Mouse (Mus musculus) adrenal gland, adult 2 months (tissue): ENCODE results near the gene Btbd9. TPM values are rescaled to one million over a fixed set of nuclear protein-coding genes. Genes with fewer than 3 reads are reported as not detected.
"Not testable (repeated sequence)": the region's sequence is repeated elsewhere in the genome, so short reads cannot be mapped to it uniquely, and the experiment has no call there.

Experiments used
- DNase-seq: peaks from one replicate; pipeline ENCODE4 v3.0.0; 2021
- polyA plus RNA-seq: library from polyadenylated mRNA; depleted of rRNA; stranded (reverse); fragments of >200 nt; gene quantifications from 2 replicates; pipeline ENCODE4 v1.2.3, GENCODE M21; 2012
- total RNA-seq, 2 experiments: library from RNA; stranded (reverse); gene quantifications; 2 replicates each; pipeline ENCODE4 v1.2.3; 2021

Gene Btbd9
- total and polyA plus RNA-seq, 3 experiments = 16.5 to 48.5 (median 32.7) TPM

DNA sequence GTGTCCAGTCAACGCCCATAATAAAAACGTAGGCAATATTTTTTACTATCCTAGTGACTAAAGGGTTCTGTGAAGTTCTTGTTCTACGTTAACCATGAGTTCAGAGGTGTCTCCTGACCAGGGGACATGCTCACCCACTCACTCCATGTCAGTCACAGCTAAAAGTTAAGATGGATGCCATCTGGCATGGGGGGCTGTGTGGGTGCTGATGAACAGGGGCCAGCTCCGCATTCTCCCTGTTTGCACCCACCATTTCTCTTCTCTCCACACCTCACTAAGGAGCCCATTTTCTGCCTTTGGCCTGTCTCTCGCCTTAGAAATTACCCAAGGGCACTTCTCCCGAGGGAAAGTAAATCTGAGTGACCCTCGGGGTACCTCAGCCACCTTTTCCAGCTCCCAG, 63.8 kb downstream of the Btbd9 start:
- no peak for DNase-seq

DNA sequence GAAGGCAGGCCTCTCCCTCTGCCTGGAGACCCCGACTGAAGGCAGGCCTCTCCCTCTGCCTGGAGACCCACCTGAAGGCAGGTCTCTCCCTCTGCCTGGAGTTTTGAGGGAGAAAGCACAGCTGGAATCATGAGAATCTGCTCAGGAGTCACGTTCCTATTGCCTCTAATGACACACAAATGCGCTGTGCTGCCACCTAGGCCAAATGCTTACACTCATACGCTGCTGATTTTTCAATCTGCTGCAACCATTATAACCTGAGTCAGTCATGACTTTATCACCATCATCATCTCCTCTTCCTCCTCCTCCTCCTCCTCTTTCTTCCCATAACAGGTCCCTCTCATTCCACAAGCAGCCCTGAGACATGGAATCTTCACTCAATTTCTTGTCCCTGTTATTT, 64.3 kb downstream of the Btbd9 start:
- no peak for DNase-seq

DNA sequence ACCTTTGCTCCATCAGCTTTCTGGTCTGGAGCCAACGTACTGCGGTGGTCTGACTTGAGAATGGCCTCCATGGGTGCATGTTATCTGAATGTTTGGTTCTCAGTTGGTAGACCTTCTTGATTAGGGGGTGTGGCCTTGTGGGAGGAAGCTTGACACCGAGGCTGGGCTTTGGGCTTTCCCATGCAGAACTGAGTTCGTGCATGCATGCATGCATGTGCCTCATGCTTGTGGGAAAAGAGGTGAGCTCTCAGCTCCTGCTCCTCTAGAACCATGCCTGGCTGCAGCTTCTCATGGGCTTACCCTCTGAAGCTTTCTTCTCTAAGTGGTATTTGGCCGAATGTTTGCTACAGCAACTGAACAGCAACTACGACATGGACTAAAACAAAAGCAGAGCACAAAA, 64.9 kb downstream of the Btbd9 start:
- DNase-seq = no peak

DNA sequence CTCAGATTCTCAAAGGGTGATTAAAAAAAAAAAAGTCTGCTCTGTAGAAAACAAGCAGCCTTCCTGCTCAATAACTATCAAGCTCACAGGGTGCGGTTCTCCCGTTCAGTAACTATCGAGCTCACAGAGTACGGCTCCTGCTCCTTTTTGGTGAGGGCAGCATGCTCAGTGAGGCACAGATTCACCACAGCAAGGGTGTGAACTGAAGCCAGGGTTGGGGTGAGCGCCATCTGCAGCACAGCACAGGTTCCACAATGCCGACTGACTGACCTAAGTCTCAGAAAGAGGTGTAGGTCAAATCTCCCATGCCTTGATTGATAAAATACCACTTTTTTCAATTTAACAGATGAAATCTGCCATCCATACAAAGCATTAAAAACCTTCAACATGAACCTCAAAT, 66.1 kb downstream of the Btbd9 start:
- DNase-seq = no peak

DNA sequence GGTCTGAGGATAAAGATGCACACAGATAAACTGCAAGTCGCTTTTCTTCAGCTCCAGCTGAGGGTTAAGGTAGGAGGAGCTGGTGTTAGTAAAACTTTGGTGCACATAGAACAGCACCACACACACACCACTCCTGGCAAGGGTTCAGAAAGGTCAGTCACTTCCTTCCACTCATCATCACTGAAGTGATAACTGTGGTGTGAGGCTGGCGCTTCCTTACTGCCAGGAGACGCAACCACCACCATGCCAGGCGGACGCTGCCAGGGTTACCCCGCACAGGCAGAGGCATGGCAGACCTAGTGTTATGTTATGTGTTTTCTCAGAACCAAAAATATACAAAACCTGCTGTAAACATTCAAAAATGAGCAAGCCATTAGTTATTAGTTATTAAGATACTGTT, 66.6 kb downstream of the Btbd9 start:
- no peak for DNase-seq

DNA sequence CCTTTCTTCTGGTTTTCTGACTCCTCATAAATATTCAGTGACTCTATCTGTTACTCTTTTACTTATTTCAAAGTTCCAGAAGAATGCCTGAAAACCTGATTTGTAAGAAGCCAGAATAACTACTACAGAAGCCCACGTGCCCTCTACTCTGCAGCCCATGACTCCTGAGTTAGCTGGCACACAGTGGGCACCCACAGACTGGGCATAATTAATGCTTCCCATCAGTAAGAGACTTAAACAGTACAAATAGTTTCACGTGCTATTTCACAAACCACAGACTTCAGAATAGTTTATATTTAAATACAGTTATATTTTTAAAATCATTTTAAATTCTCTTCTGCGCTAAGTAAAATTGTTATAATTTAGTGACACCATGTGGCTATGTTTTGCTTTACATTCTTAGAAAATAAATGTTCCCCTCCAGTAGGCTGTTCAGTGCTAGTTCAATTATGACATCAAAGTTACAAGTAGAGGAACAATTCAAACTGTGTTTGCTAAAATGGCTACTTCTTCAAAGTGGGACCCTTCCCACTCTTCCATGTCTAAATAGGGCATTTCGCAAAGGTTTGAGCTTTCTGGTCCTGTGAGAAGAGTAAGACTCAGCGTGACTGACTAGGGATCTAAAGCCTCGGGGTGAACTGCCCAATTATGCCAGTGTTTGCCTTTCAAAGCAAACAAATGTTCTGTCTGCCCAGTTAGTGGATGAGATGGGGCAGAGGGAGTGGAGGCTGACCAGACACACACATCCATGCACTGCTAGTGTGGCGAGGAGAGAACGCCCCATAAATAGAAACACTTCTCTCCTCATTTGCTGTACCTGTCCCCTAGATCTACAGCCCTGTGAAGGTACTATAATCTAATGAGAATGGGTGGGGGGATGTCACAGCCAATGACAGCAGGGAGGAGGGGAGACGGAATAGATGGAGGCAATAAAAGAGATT, 68.4 kb downstream of the Btbd9 start:
- no peak for DNase-seq

DNA sequence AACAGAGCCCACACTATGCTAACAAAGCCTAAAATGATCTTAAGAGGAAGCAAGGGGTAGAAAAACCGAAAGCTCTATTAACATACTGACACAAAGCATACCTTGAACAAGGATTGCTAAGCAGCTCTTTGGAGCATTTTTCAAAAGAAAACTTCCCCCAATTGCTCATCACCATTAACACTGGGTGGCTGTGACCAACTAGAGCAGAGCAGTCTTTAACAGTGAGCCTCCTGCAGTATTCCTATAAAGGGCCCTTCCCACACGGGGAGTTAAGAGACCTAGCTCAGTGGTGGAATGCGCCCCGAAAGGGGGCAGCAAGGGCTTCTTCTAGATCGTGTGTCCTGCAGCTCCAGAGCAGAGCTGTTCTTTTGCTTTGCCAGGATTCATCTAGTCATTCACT, 69.4 kb downstream of the Btbd9 start:
- no peak for DNase-seq

DNA sequence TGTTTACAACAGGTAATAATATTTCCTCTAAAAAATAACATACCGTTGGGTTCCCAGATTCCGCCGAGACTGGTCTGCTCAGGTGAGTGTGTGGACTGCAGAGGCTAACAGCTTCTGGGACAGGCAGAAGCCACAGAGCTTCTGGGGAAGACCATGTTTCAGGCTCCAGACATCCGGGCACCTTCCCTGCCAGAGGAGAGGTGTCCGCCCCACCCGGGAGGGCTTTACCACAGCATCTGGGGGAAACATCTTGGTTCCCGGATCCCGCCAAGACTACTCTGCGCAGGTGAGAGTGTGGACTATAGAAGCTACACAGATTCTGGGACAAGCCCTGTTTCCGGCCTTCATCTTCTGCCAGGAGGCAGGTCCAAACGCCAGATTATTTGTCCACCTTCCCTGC, 76.7 kb downstream of the Btbd9 start:
- not testable (repeated sequence) for DNase-seq

DNA sequence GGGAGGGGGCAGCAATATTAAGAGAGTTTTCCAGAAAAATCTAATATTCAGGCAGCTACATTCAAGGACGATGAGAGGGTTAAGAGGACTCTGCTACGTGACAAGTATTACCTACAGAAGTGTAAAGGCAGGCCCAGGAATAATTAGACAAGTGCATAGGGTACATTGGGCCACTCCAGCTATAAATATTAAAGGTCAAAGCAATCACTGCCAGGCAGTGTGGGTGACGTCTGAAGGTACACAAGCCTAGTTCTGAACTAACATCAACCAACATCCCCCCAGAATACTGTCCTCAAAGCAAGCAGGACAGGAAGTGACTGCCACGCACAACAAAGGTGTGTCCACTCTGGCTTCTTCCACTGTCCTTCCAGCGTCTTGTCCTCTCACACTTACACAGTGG, 77.5 kb downstream of the Btbd9 start:
- DNase-seq = no peak

DNA sequence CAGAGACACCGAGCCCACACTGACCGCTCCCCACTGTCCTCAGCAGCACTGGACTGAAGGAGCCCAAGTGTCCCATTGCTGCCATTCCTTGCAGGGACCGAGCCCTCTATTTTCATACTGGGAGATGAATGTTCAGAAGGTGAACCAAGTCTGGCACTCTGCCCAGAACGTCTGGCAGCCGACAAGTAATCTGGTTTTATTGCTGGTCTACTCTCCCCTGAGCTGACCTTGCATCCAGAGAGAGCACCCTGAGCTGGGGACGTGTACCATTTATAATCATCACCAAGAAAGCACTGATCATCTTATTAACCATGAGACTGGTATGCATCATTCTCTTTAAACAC, 77.9 kb downstream of the Btbd9 start:
- DNase-seq = peak; percentile 58

DNA sequence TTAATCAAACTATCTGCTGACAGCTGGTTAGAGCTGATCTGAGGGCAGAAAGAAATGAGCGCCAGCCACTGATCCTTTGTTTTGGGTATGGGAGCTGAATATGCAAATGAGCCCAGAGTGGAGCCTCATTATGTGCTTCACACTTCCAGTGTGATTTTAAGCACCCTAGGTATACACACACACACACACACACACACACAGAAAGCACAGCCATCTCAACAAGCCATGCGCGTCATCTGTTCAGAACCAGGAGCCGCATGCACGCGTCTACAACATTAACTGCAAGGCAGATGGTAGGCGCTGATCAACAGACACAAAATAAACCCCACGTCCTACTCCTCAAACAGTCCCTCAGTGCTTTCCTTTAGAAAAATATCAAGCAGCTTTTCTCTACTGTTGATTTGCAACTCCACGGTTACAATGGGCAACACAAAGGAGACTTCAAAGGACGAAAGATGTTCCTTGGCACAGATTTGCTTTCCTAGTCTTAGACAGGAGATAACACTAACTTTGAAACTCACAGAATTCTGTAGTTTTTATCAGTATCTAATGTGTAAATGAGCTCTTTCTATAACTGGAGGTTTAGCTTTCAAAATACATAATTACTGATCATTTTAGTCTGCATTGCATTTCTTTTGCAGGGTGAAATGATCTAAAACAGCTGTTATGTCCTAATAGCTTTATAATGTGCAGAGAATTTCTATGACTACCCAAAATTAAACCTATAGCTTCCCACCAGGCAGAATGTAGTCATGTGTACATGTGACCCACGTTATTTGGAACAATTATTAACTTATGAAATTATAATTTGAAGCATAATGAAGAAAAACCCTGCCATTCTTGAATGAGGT, 78.5 kb downstream of the Btbd9 start:
- no peak for DNase-seq

DNA sequence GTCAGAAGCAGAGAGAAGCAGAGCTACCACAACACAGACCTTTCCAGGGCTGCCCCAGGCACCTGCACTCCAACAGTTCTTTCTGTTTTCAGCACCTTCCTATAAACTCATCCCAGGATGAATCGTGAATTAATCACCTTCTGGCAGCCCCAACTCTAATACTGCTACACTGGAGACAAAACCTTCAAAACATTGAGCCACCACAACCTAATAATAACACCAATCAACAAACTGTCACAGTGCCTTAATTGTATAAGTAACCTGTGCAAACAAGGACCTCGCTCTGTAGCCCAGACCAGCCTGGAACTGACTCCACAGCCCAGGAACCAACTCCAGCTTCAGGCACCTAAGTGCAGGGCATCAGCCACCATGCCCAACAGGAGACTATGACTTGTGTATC, 80.7 kb downstream of the Btbd9 start:
- DNase-seq = no peak

DNA sequence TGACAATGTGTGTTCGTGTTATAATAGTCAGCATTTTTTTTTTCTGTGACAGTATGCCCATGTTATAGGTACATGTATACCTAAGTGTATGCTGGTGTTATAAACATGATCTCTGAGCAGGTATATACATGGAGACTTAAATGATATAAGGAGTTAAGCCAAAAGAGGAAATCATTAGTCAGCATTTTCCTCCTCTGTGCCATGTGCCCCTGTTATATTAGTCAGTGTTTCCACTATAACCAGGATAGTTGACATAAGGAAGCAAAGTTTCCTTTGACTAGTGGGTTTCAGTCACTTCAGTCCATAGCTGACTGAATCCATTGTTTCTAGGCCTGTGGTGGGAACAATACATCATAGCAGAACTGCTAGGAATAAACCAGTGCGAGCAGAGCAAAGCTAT, 81.1 kb downstream of the Btbd9 start:
- DNase-seq = no peak

DNA sequence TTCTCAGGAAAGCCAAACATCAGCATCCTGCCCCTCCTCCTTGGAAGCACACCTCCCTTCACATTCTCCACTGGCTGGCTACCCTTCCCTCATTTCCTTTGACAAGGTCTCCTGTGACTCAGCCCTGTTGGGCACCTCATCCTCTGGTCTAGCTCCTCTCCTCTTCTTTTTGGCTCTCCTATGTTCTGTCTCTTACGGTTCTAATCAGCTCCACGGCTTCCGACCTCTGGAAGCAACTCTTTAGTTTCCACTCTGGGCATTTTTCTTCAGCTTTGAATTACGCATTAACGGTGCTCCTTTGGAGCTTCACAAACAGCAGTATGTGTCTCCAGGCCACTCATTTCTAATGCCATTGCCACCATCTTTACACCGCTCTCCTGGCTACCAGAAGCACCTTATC, 82.8 kb downstream of the Btbd9 start:
- DNase-seq = no peak

DNA sequence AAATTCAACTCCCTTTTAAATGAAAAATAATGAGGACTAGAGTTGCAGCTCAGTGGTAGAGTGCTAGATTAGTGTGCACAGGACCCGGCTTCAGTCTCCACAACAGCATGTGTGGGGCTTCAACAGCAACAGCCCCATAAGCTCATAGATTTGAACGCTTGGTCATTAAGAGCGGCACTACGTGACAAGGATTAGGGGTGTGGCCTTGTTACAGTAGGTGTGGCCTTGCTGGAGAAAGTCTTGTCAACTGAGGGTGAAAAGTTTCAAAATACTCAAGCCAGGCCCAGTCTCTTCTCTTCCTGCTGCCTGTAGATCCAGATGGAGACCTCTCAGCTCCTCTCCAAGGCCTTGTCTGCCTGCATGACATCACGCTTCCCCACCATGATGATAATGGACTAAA, 84.1 kb downstream of the Btbd9 start:
- DNase-seq = no peak

DNA sequence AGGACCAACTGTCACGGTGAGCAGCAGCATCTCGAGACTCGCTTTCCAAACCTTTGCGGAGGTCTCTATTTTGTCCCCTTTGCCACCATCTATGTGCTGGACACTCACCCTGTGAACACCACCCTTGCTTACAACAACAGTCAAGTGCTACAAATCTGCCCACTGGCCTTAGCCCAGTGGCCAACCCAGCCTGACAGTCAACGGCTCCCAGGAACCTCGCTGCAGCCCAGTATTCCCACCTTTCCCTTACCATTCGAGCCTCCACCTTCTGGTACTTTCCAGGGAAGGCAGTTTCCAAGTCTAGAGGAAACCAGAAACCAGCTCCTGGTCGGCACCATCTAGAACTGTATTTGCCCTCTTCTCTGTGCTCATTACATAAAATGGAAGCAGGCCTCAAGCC, 84.7 kb downstream of the Btbd9 start:
- DNase-seq = no peak

DNA sequence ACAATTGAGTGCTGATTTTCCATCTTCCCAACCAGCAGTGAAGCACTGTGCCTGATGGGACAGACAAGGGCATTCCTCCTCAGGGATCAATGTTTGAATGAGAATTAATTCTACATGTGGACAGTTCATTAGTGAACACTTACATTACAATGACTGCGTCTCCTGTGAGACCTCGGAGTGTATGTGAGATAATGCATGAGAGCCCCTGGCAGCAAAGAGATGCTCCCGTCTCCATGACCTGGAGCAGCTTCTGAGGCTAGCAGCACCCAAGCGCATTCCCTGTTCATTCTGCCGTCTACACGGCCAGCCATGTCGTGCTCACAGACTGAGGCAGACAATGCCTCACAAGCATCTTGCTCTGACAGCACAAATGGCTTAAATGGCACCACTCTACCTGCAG, 85.7 kb downstream of the Btbd9 start:
- no peak for DNase-seq

DNA sequence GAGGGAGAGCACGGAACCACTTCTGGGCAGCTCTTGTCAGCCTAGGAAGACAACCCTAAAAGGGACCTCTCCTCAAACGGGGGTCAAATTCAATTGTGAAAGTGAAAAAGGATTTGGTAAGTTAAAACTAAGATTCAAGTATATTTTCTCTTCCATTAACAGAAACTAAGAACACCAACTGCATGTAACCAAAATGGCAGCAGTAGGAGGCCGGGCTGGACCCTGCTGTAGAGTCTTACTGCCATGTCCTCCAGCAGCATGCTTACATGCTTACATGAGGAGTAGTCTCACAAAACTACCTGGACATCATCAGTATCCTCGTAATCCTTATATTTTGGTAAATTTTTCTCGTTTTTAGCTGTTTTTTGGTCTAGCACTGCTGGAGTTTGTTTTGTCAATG, 86.2 kb downstream of the Btbd9 start:
- DNase-seq = no peak

DNA sequence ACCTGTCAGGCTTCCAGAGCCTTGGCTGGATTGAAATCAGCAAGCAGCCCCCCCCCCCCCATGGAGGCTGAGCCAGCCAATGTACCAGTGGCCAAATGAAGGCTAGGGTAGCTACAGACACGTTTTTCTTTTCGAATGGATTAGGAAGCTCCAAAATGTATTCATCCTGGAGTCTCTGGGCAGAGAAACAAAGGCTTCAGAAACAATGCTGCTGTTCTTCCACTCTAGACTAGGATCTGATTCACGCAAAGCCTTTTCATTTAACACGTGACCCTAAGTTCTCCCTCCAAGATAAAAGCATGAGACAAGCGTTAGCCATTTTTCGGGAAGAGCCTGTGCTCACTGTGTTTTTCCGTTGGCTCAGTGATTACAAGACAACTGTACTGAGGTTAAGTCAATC, 86.7 kb downstream of the Btbd9 start:
- no peak for DNase-seq

DNA sequence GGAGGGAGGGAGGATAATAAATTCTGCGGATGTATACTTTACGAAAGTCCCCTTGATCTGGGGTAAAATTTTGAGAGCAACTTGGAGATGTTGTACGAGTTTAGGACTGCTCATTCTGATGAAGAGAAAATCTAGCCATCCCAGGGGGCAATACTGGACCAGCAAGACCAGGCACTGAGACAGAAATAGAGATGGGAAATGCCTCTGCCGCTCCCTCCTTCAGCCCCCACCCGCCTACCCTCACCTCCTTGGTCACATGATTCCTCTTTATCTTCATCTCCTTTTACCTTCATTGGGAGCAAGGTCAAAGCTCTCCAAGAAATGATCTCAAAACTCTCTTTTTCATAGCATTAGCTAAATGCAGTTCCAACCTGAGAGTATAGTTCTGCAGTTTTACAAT, 88.6 kb downstream of the Btbd9 start:
- no peak for DNase-seq

DNA sequence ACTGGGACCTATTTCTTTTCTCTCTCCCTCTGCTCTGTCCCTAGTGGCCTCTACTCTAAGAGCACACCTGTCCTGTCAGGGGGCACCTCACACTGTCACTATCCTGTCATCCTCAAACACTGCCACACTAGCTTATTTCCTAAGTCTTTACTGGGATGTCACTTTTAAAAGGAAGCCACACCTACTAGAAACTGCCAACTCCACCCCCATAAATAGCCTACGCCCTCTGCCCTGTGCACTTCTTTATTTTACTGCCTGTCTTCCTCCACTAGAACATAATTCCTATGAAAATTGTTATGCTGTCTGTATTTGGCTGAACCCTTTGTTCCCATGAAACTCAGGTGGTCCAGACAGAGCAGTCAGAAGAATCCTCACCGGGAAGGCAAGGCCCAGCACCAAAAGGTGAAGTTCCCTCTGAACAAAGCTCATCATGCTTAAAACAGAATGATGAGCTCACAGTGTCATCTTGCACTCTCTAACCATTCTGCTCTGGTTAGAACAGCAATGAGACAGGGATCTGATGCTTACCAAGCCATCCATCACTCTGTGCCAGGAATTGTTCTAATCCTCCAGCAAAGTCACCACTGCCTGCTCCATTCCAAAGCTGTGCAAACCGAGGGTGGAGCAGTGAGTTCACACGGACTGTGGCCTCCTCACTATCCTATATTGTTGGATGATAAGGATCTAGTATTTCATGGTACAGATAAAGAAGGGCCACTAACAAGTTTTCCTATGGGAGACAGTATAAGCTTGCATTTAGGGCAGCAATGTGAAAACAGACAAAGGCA, 91.0 kb downstream of the Btbd9 start:
- DNase-seq = no peak

DNA sequence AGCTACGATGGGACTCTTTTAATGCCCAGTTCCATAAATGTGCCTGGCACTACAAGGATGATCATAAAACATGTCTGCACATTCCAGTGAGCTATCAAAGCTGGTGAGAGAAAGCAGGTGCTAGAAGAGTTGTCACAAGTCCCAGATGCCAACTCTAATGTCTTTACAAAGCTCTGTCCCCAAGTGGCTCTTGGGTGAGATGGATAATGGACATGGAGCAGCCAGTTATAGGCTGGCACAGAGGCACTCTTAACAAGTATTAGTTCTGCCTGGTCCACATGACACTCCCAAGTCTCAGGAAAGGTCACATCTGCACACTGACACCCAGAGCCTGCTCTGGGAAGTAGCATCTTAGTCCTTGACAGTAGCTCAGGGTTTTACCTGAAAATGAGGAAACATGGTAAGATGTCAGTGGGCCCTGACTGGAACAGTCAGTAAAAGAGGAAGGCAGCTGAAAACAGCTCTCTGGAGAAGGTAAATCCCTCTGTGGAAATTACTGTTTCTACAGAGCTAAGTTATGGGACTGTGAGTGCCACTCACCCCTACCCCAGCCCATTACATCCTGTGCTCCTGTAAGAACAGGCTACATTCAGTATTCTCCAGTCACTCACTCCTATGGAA, 91.7 kb downstream of the Btbd9 start:
- DNase-seq = no peak
